In genomic region chr5:44257401-44257800, GRCm38 (mm10) we compare ENCODE assay signal across 21 mouse cellular contexts. TPM values are rescaled to one million over a fixed set of nuclear protein-coding genes. Genes with fewer than 3 reads are reported as not detected.
DNase-seq lines count a peak whose midpoint lies in the region; ATAC-seq lines count a peak whose summit lies in the region.
"Had no signal": no experiment of that assay in that cellular context is flagged by ENCODE, and none has a peak within 500 bp of the region (broad histone marks: within the 10 kb centered on the region; RNA-seq: fewer than 3 reads in every experiment).

No protein-coding gene starts in this region.

- peak; percentile 94 for ATAC-seq in frontal cortex, adult (ENCODE audit: low TSS enrichment)
- ATAC-seq in heart, embryonic 11.5 days (replicated peaks; ENCODE audit: insufficient number of reproducible peaks, low FRiP score, low TSS enrichment), result no peak
- ATAC-seq: forebrain, embryonic 13.5 days; forebrain, embryonic 16.5 days; hindbrain, embryonic 16.5 days; intestine, embryonic 15.5 days had no signal

- no peak overlapping the region for H3K27ac ChIP-seq in heart, embryonic 10.5 days
- H3K27ac ChIP-seq in heart, embryonic 11.5 days (ENCODE audit: low read depth, low read length), result no peak overlapping the region
- H3K27ac ChIP-seq: forebrain, embryonic 10.5 days; forebrain, embryonic 13.5 days; gastrocnemius, adult 2 months; hindbrain, embryonic 10.5 days; hindbrain, embryonic 13.5 days; intestine, embryonic 15.5 days had no signal

- H3K36me3 ChIP-seq in heart, embryonic 10.5 days, result no peaks in the 10 kb centered on the region
- no peaks in the 10 kb centered on the region for H3K36me3 ChIP-seq in heart, embryonic 11.5 days (ENCODE audit: control insufficient read depth, insufficient read depth, low read length)
- H3K36me3 ChIP-seq: forebrain, embryonic 10.5 days; hindbrain, embryonic 10.5 days; hindbrain, embryonic 13.5 days; intestine, embryonic 15.5 days had no signal

- 79% methylated on average over 4 of the region's 4 CpGs for WGBS in heart, embryonic 10.5 days
- WGBS in heart, embryonic 11.5 days (ENCODE audit: insufficient replicate concordance), result 76% methylated on average over 4 of the region's 4 CpGs

- H3K4me3 ChIP-seq in heart, embryonic 10.5 days, result no peak overlapping the region
- H3K4me3 ChIP-seq in heart, embryonic 11.5 days (ENCODE audit: low read depth, low read length), result no peak overlapping the region
- H3K4me3 ChIP-seq: forebrain, embryonic 10.5 days; forebrain, embryonic 13.5 days; gastrocnemius, adult 2 months; hindbrain, embryonic 10.5 days; hindbrain, embryonic 13.5 days; intestine, embryonic 15.5 days had no signal

- H3K4me1 ChIP-seq in heart, embryonic 10.5 days, result no peaks in the 10 kb centered on the region
- H3K4me1 ChIP-seq in heart, embryonic 11.5 days (ENCODE audit: control insufficient read depth, insufficient read depth, low read length), result no peaks in the 10 kb centered on the region
- H3K4me1 ChIP-seq: forebrain, embryonic 10.5 days; forebrain, embryonic 13.5 days; hindbrain, embryonic 10.5 days; hindbrain, embryonic 13.5 days; intestine, embryonic 15.5 days had no signal

- DNase-seq in frontal cortex, postnatal 10 days (ENCODE audit: low spot score in 2 of 2), result no peak
- peak; percentile 27 for DNase-seq in heart, embryonic 10.5 days (ENCODE audit: low spot score)
- DNase-seq in right cerebral cortex, adult 18-20 months, result peak; percentile 50
- DNase-seq in right cerebral cortex, postnatal 4 days, result no peak
- no peak for DNase-seq in lung, postnatal 10 days
- DNase-seq: adrenal gland, postnatal 14 days; cerebellum, adult 11-12 months; cerebellum, adult 9-10 months; cerebellum, postnatal 14 days; gastrocnemius, adult 2 months; gastrocnemius, postnatal 14 days; heart, adult 18-20 months had no signal

- no peaks in the 10 kb centered on the region for H3K27me3 ChIP-seq in heart, embryonic 10.5 days (ENCODE audit: insufficient read depth, poor library complexity, severe bottlenecking)
- no peaks in the 10 kb centered on the region for H3K27me3 ChIP-seq in heart, embryonic 11.5 days (ENCODE audit: control insufficient read depth, insufficient read depth, low read length)
- H3K27me3 ChIP-seq: forebrain, embryonic 13.5 days; hindbrain, embryonic 13.5 days; intestine, embryonic 15.5 days had no signal

- H3K4me2 ChIP-seq in heart, embryonic 11.5 days, result no peak overlapping the region
- H3K4me2 ChIP-seq: forebrain, embryonic 13.5 days; hindbrain, embryonic 13.5 days; intestine, embryonic 15.5 days had no signal

- no peak overlapping the region for H3K9ac ChIP-seq in heart, embryonic 11.5 days (ENCODE audit: low read depth, low read length)
- H3K9ac ChIP-seq: forebrain, embryonic 13.5 days; hindbrain, embryonic 13.5 days; intestine, embryonic 15.5 days had no signal

- no peaks in the 10 kb centered on the region for H3K9me3 ChIP-seq in heart, embryonic 10.5 days
- no peaks in the 10 kb centered on the region for H3K9me3 ChIP-seq in heart, embryonic 11.5 days (replicated peaks; ENCODE audit: control insufficient read depth, low read length)
- H3K9me3 ChIP-seq: forebrain, embryonic 10.5 days; forebrain, embryonic 13.5 days; hindbrain, embryonic 10.5 days; hindbrain, embryonic 13.5 days; intestine, embryonic 15.5 days had no signal

RNA-seq across cellular contexts. Expression of gene Tapt1, which starts 31.0 kb away (rescaled TPM):
- 25.8 and 29.1 TPM in 2 replicates for polyA plus RNA-seq in heart, embryonic 10.5 days (2016; fragmentation: Nextera tagmentation; extraction: Ambion mirVana)
- polyA plus RNA-seq in heart, embryonic 11.5 days (2014; fragmentation: Nextera tagmentation; extraction: Ambion mirVana), result 23.8 and 26.9 TPM in 2 replicates

Comparison
In these comparisons a context has a peak if more than half of its experiments do, and no peak if none do; other contexts are left out.
1. DNase-seq: peak in heart, embryonic 10.5 days (single experiment) and right cerebral cortex, adult 18-20 months (single experiment); none in frontal cortex, postnatal 10 days (0 of 2), right cerebral cortex, postnatal 4 days (single experiment) and lung, postnatal 10 days (single experiment).